Mouse (Mus musculus) megakaryocyte-erythroid progenitor cell, adult 5-6 weeks (primary cell): Measurements from ENCODE around the gene Rad51c. TPM values are rescaled to one million over a fixed set of nuclear protein-coding genes. Genes with fewer than 3 reads are reported as not detected.
A peak's percentile ranks its signal among the peaks of the same experiment; 100 is the strongest.
"Not testable (repeated sequence)": the region's sequence is repeated elsewhere in the genome, so short reads cannot be mapped to it uniquely, and the experiment has no call there.

Experiments
- ATAC-seq: replicated peaks from 2 replicates; pipeline ENCODE4 v1.8.0; 2016; ENCODE audit warnings: mild to moderate bottlenecking, inconsistent platforms; ENCODE audit not compliant: severe bottlenecking, poor library complexity, low FRiP score, low TSS enrichment
- total RNA-seq, 2 experiments: library from RNA; stranded (forward) in 1 of 2; stranded (reverse) in 1 of 2; fragments of 200-1000, 215-1000 nt in 1 of 2; fragments of >200 nt in 1 of 2; fragmentation: Nextera tagmentation in 1 of 2; gene quantifications; 2 replicates each; pipeline ENCODE4 v1.2.3; 2014 to 2017

Rad51c gene
- total RNA-seq (2014; fragmentation: Nextera tagmentation): 1.3 and 1.9 TPM in 2 replicates
- total RNA-seq (2017): 0.72 and 12.6 TPM in 2 replicates

DNA sequence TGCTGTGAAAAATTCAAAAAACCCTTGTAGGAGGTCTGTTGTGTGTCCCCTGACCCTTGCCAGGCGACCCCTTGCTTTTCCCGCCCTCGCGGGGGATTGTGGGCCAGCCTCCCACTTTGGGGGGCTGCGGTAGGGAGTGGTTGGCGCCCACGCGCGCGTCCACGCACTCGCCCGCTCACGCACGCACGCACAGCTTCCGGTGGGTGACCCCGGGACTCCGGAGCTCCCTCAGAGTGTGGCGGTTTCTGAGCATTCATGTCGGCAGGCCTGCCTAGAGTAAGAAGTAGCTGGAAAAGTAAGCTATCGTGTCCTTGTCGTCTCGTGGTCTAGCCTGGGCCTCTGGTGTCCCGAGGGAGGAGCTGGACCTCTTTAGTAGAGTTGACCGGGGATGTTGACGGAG, at the start of gene Rad51c, which contains the start of gene Tex14:
Gene Rad51c, minus strand, starts transcription at position 79 of the 400 bp plus-strand sequence.
Gene Tex14, plus strand, starts transcription at position 190 of the 400 bp plus-strand sequence.
- no peak for ATAC-seq

DNA sequence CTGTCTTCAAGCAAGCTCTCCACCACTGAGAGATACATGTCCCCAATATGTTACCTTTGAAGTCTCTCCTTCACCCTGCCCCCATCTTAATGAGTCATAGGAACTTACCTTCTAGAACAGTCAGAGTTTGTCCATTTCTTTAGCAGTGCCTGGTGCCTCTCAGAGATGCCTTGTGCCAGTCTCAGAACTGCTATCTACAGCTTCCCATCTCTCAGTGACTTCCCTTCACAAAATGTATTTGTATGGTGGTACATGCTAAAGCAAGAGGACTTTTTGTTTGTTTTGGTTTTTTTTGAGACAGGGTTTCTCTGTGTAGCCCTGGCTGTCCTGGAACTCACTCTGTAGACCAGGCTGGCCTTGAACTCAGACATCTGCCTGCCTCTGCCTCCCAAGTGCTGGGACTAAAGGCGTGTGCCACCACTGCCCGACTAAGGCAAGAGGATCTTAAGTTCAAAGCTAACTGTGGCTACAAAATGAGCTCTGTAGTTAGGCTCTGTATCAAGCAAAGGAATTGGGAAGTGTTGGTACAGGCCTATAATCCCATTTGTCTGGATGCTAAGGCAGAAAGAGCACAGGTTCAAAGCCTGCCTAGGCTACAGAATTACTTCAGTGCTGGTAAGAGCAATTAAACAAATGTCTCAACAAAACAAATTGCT, 49.4 kb upstream of the Rad51c start:
- no peak for ATAC-seq

GRCm38 (mm10) chr11:87453216-87454034, 48.7 kb upstream of the Rad51c start:
- ATAC-seq: no peak

DNA sequence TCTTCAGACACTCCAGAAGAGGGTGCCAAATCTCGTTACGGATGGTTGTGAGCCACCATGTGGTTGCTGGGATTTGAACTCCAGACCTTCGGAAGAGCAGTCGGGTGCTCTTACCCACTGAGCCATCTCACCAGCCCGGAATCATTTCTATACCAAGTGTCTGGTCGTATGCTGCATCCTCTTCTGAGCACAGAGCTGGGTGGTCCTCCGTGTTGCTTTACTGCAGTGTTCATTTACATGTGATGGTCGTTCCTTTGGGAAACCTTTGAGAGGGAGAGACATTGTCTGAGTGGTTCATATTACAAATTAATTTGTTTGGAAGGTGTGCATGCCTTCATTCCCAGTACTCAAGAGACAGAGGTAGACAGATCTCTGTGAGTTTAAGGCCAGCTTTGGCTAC, 48.0 kb upstream of the Rad51c start:
- ATAC-seq: not testable (repeated sequence)

- not testable (repeated sequence) for ATAC-seq
Observed at GRCm38 (mm10) chr11:87449847-87450246, 45.1 kb upstream of the Rad51c start.

DNA sequence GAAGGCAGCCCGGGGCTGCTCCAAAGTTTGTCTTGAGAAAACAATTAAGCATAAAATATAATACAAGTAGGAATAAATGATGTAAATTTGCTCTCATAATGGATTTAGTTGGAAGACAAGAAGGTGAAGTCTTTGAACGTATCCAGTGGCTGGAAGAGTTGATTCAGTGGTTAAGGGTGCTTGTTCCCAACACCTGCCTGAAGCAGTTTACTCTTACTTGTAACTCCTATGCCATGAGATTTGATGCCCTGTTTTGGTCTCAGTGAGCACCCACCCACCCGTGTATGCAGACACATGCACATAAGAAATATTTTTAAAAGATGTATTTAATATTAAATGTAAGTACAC, 44.4 kb upstream of the Rad51c start:
- ATAC-seq: peak; percentile 54

- peak; percentile 89 for ATAC-seq
Observed at GRCm38 (mm10) chr11:87448476-87449199, 43.9 kb upstream of the Rad51c start.

DNA sequence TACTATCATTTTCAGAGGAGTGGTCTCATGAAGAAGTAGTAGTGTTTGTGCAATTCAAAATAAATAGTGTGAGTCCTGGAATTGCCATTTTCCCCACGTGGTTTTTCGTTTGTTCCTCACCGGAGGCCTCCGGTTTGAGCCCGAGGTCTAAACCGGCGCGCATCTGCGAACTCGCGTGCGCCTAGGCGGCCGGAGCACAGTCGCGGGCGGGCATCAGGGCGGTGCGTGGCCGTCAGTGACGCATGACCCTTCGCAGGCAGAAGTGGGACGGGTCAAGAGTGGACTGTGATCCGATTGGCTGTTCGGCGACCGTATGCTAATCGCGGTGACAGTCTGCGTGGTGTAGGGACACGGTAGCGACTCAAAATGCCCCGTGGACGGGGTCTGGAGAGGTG, 43.3 kb upstream of the Rad51c start:
- ATAC-seq: peak; percentile 81

DNA sequence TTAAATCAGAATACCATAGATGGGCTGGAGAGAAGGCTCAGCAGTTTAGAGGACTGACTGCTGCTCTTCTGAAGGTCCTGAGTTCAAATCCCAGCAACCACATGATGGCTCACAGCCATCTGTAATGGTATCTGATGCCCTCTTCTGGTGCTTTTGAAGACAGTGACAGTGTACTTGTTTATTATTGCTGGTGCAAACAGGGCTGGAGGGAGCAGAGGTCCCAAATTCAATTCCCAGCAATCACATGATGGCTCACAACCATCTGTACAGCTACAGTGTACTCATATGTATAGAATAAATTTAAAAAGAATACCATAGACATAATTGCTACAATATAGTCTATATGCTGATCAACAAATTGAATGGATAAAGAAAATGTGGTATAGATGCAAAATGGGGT, 42.7 kb upstream of the Rad51c start:
- no peak for ATAC-seq

DNA sequence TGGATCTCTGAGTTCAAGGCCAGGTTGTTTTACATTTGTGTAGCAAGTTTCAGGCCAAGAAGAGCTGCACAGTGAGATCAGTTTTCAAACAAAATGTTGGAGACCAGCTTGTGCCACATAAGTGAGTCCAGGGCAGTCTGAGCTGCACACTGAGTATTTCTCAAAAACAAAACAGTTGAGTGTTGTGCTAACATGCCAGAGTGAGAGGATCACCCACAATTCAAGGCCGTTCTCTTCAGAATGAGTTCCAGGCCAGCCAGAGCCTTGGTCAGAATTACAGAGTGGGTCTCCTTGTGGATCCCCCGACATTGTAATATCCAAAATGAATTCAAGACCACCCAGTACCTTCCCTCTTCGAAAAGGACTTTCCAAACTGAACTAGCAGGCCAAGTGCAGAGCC, 41.4 kb upstream of the Rad51c start:
- ATAC-seq: no peak

GRCm38 (mm10) chr11:87445593-87445992, 40.8 kb upstream of the Rad51c start:
- not testable (repeated sequence) for ATAC-seq

- no peak for ATAC-seq
Observed at GRCm38 (mm10) chr11:87444735-87445428, 40.1 kb upstream of the Rad51c start.

DNA sequence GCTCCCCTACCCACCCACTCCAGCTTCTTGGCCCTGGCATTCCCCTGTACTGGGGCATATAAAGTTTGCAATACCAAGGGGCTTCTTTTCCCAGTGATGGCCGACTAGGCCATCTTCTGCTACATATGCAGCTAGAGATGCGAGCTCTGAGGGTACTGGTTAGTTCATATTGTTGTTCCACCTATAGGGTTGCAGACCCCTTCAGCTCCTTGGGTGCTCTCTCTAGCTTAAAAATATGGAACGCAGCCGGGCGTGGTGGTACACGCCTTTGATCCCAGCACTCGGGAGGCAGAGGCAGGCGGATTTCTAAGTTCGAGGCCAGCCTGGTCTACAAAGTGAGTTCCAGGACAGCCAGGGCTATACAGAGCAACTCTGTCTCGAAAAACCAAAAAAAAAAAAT, 39.3 kb upstream of the Rad51c start:
- ATAC-seq: not testable (repeated sequence)

DNA sequence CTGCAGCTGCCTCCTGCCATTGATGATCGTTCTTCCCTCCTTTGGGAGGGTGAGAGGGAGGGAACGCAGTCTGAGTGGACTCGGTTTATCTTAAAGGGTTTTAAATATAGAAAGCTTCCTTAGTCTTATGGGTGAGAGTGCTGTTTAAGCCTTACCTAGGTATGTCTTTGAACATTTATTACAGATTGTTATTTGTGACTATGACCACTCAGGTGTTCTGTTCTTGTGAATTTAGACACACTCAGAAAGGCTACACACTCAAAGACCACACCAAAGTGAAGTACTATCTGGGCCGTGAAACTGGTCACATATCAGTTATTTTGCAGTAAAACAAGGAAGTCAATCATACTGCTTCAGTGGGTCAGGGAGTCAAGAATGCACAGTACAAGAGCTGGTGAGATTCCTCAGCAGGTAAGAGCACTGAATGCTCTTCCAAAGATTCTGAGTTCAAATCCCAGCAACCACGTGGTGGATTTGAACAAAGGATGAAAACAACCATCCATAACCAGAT, 38.7 kb upstream of the Rad51c start:
- ATAC-seq: peak; percentile 90

DNA sequence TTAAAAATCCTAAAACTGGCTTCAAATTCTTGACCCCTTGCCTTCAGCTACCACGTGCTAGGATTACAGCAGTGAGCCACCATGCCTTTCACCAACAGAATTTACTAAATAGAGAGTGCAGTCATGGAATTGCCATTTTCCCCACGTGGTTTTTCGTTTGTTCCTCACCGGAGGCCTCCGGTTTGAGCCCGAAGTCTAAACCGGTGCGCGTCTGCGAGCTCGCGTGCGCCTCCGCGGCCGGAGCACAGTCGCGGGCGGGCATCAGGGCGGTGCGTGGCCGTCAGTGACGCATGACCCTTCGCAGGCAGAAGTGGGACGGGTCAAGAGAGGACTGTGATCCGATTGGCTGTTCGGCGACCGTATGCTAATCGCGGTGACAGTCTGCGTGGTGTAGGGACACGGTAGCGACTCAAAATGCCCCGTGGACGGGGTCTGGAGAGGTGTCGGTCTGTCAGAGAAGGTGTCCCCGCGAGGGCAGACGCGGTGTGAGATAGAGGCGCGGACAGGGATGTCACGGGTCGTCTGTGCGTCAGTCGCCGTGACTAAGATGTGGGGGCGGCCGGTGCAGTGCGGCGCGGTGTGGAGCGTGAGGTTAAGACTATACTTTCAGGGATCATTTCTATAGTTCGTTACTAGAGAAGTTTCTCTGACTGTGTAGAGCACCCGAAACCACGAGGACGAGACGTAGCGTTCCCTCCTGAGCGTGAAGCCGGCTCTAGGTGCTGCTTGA, 38.1 kb upstream of the Rad51c start:
- ATAC-seq: peak; percentile 95

DNA sequence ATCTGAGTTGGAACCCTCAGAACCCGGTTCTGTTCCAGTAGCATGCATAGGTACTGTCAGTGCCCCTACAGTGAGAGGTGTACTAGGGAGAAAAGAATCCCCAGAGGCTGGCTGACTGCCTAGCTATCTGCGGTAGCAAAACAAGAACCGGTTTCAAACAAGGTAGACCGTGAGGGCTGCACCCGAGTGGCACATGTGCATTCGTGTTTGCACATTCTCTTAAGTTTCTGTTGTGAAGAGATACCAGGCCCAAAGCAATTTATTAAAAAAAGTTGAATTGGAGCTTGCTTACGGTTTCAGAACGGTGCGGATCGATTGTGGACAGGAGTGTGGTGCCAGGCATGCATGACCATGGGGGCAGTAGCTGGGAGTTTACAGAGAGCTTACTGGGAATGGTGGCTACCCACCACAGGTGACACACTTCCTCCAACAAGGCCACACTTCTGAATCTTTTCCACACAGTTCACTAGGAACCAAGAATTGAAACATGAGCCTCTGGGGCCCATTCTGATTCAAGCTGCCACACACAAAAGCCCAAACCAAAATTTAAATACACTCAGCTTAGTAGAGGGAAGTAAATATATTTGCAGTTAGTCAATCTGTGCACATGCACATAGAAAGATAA, 35.2 kb upstream of the Rad51c start:
- ATAC-seq: no peak

- no peak for ATAC-seq
Observed at GRCm38 (mm10) chr11:87436326-87437232, 31.8 kb upstream of the Rad51c start.
